Mouse (Mus musculus) small intestine, adult 2 months (tissue): Measurements from ENCODE around the gene Ip6k1.

Experiments used
- CTCF ChIP-seq: fragments of 200-500 bp; IDR thresholded peaks from 2 replicates; pipeline ENCODE4 v1.5.1; 2012; ENCODE audit warnings: low read depth, mild to moderate bottlenecking, control low read depth, inconsistent platforms, low read length, moderate library complexity, mixed read lengths; ENCODE audit not compliant: insufficient replicate concordance, insufficient read length; ENCODE audit errors: extremely low read depth
- POLR2A ChIP-seq: fragments of 200-500 bp; IDR thresholded peaks from 2 replicates; pipeline ENCODE4 v1.6.1; 2012; ENCODE audit warnings: low read depth, mild to moderate bottlenecking, control low read depth, inconsistent platforms, low read length, moderate library complexity

DNA sequence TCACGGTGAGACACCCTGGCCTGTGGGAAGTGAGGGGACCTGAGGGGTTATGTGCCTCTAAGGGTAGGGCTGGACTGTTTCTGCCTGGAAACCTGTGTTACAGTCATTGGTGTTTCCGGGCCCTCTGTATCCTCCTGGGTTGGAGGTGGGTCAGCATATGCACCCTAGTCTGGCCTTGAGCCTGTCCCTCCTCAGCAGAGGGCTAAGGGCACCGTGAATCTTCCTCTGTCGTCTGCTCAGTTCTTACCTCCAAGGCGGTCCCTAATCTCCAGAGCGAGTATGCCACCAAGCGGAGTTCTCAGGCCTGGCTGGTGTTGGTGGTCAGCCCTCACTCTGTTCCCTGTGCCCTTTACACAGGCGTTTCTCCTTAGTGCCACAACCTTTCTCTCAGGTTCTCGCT, 39.4 kb upstream of the Ip6k1 start:
- TF ChIP-seq CTCF (no peak), POLR2A (no peak)
